Mouse (Mus musculus) spleen, adult 18-20 months (tissue): ENCODE measurements at regions not wholly inside any gene's neighbourhood (a gene's known extent, or its start where the extent isn't known, plus 50 kb on each side); places are given as distances from the start of the nearest gene placed in this dataset.

Source experiments
- DNase-seq, 2 experiments: peaks; one replicate each; pipeline ENCODE4 v3.0.0; 2022; ENCODE audit warnings: mixed read lengths in 2 of 2

DNA sequence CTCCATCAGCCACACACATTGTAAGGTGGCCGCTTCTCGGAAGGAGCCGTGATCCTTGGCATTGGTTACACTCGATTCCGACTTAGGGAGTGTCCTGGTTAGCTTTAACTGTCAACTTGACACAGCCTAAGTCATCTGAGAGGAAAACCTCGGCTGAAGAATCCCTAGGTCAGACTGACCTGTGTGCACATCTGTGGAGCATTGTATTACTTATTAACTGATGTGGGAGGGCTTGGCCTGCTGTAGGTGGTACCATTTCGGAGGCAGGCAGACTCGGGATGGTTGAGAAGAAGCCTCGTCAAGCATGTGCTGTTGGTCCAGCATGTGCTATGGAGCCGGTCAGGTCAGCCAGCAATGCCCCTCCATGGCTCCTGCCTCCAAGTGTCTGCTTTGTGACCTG, 211.0 kb downstream of the Gadd45g start:
- no peak for DNase-seq

GRCm38 (mm10) chr13:52059756-52060417, 213.4 kb downstream of the Gadd45g start:
- no peak for DNase-seq

DNA sequence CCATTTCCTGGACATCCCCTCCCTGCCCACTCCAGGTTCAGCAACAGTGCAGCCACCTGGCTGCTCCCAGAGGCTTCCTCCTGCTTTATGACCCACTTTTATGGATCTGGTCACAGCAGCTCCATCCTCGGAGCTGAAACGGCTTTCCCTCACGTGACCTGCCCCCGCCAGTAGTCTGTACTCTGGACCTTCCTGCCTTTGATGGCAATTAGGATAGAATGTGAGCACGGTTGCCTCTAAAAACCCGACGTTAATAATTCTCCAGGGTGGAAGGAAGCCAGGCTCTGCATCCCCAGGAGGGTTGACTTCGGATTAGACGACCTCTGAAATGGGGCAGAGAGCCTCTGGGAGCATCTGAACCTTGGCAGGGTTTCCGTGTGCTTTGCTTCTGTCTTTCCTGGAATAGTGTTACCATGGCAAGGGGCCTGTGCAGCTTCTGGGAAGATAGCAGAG, 214.0 kb downstream of the Gadd45g start:
- DNase-seq: no peak

GRCm38 (mm10) chr13:52061454-52061853, 215.0 kb downstream of the Gadd45g start:
- DNase-seq: no peak

GRCm38 (mm10) chr13:52061881-52062280, 215.4 kb downstream of the Gadd45g start:
- DNase-seq: no peak

DNA sequence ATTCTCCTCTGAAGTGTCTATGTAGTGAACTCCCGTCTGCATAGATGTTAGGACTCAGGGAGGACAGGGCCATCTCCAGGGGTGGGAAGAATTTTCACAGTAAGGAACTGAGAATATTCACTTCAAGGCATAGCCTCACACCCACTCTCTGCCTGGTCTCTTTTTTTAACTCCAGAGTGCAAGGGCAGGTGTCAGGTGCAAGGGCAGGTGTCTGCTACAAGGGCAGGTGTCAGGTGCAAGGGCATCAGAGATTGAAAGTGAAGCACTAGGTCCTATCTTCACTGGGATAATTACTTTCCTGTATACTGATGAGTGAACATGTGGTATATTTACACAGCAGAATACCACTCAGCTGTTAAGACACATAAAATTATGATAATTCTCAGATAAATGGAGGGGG, 216.1 kb downstream of the Gadd45g start:
- DNase-seq: no peak

DNA sequence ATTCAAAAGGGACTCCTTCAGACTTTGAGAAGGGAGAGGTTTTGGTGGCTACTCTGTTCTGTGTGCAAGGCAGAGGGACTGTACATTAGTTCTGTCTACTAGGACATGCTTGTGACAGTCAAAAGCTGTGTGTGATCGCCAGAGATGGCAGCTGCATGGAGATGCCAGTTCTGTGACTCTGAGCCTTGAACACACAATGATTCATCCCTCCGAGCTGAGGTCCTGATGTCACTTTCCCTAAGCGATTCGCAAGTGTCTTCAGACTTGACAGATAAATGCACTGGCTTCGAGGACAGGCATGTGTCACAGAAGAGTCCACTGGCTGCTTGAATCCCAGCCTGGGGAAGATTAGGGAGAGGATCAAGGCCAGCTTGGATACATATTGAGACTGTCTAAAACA, 218.8 kb downstream of the Gadd45g start:
- DNase-seq: no peak

DNA sequence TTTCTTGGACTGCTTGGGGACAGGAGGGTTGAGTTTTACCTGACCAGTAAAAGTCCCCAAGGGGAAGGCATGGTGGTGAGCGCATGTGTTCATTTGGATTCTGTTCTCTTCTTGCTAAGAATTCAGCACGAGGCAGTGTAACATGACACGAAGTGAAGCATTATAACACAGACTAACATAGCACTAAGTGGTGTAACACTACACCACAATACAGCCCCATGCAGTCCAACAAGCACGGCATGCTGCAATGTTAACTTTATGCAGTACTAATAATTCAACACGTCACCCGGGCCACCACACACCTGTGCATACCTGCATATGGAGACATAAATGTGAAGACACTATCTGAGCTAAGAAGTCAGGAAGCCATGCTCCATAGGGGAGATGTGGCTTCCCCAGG, 219.2 kb downstream of the Gadd45g start:
- DNase-seq: no peak

DNA sequence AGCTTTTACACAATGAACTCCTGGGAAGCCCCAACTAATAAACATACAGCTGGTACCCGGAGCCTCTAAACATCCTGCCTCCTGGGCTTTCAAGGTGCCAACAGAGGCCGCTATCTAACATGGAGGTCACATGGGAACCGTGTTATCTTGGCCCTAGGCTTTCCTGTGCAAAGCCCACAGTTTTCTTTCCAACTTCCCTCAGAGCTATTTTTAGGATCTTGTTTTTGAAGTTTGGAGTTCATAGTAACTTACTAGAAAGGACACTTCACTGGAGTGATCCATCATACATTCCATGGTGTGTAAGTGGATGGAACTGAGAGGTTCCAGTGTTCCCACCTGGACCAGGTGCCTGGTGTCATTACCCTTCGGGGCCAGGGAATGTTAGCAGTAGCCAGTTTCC, 220.6 kb downstream of the Gadd45g start:
- DNase-seq: no peak

DNA sequence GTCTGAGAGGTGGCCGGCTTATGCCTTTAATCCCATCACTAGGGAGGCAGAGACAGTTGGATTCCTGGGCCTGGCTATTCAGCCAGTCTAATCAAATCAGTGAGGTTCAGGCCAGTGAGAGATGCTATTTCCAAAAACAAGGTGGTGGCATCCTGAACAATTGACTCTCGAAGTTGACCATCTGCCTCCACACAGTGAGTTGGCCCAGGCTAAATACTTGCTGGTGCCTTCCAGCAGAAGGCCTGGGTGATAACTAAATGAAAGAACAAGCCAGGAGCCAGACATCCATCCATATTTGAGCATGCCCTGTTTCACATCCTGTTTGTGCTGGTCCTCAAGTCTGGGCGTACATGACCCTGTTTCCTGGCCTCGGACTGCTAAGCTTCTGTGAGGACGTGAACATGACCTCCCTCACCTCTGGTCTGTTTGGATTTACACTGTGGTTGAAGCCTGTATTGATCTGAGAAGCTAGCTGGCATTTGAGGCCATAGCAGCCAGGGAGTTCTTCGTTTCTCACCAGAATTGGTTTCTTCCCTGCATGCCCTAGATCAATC, 222.5 kb downstream of the Gadd45g start:
- no peak for DNase-seq

DNA sequence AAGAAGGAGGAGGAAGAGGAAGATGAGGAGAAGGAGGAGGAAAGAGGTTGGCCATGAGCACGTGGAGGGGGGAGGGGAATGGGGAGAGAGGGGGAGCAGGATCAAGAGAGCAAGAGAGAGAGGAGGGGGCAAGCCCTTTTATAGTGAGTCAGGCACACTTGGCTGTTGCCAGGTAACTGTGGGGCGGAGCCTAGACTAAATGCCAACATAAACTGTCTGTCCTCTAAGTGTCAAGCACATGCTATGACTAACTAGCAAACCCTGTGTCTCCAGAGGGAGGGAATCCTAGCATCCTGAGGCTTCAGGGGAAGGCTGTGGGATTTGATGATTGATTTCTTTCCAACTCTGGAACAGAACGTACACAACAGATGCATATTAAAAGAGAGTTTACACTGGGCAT, 223.2 kb downstream of the Gadd45g start:
- no peak for DNase-seq

GRCm38 (mm10) chr13:52070731-52071663, 224.5 kb downstream of the Gadd45g start:
- no peak for DNase-seq

DNA sequence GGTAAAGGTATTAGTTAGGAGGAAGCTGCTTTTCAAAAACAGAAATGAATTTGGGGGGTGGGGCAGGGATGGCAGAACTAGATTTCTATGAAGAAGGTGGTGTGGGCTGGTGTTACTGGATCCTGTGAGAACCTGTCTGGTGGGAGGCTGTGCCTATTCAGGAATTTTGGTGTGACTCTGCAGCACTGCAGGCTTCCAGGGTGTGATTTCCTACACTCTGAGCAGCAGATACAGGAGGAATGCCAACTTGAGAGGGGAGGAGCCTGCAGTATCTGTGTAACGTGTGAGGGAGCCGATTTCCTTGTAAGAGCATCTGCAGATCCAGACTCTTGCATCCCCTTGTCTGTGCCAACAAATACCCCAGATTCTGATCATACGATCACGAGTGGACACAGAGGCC, 231.1 kb downstream of the Gadd45g start:
- no peak for DNase-seq

DNA sequence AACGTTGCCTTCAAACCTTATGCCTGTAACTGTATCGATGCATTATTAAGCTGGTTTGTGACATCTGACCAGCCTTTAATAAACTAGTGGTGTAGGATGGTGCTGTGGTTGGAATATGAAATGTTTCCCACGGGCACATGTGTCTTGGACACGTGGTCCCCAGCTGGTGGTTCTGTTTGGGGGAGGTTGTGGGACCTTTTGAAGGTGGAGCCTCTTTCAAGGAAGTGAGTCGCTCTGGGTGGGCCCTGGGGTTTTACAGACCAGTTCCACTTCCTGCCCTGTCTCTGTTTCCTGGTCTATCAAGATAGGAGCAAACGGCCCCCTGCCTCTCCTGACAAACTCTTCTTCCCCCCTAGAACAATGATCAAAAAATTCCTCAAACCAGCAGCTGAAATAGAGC, 232.1 kb downstream of the Gadd45g start:
- DNase-seq: peak; percentile 55 to 68

DNA sequence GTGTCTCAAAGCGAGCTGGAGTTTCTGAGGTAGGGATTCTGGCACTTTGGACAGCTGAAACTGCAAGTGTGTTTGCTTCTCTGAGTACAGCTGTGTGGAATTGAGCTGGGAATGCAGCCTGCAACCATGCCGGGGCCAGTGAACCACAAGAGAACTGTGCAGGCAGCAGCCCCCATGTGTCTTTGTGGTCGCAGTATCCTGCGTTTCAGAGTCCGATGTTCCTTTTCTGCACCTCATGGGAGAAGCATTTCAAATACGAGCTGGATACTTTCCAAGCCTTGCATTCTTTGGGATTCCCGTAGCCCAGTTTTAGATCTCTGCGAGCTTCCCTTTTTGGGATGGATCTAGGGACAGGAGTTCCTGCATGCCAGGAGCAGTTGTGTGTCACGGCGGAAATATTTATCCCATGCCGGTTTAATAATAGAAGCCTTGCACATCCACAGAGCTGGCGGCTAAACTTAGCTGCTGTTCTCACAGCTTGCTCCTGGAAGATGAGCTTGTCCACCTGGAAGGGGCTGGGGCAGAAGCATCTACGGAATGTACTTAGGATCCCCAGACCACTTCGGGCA, 233.3 kb downstream of the Gadd45g start:
- DNase-seq: no peak

DNA sequence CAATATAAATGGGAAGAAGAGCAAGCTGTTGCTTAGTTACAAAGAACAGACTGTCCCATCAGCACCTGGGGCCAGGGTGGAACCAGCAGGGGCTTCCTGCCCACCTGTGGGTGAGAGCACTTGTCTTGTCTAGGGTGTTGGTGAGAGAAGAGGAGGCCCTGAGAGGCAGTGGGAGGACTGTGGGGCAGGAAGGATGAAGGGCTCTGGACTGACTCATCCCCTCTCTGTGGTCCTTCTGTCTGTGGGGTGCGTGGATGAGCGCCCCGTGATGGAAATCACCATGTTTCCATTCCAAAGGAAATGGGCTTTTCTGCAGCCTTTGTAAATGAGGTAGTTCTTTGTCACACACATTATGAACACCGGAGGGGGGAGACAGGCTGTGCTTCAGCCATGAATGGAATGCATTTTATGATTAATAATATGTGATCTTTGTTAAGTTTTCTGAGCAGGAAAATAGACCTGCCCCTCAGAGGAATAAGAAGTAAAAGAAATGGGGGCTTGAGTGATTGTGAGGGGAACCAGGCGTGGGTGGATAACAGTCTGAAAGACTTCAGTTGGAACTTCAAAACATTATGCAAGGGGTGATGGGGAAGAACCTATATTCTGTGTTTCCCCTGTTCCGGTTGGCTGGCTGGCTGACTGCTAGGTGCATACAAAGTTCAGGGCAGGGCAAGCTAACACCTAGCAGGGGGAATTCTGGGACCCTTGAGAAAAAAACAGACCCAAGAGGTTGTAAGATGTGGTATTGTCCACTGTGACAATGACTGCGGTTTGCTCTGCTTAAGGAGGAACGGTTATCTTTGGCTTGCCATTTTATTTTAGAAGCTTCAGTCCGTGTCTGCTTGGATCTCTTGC, 237.3 kb downstream of the Gadd45g start:
- peak; percentile 77 to 79 for DNase-seq

GRCm38 (mm10) chr13:52085110-52085509, 238.6 kb downstream of the Gadd45g start:
- peak; percentile 38 to 41 for DNase-seq

- DNase-seq: no peak
These were observed 241.8 kb downstream of the Gadd45g start for GRCm38 (mm10) chr13:52088319-52088718.

- DNase-seq: no peak
These were observed 243.9 kb downstream of the Gadd45g start for GRCm38 (mm10) chr13:52090365-52090764.

DNA sequence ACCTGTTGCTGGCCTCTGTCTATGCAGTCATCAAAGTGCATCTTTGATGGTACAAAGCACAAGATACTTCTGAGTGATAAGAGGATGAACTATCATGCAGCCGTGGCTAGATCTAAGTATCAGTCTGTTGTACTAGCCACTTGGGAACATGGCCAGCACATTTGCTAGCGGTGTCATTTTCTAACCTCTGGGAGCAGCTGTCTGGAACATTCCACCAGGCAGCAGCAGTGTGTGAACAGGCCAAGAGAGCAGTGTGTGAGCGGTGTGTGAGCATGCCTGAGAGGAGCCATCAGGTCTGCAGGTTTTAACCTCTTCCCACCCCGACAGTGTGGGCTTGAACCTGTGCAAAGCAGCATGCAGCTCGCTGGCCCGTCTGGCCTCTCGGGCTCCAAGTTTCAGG, 248.3 kb downstream of the Gadd45g start:
- DNase-seq: no peak

- DNase-seq: no peak
These were observed 250.0 kb downstream of the Gadd45g start for GRCm38 (mm10) chr13:52096506-52096905.

DNA sequence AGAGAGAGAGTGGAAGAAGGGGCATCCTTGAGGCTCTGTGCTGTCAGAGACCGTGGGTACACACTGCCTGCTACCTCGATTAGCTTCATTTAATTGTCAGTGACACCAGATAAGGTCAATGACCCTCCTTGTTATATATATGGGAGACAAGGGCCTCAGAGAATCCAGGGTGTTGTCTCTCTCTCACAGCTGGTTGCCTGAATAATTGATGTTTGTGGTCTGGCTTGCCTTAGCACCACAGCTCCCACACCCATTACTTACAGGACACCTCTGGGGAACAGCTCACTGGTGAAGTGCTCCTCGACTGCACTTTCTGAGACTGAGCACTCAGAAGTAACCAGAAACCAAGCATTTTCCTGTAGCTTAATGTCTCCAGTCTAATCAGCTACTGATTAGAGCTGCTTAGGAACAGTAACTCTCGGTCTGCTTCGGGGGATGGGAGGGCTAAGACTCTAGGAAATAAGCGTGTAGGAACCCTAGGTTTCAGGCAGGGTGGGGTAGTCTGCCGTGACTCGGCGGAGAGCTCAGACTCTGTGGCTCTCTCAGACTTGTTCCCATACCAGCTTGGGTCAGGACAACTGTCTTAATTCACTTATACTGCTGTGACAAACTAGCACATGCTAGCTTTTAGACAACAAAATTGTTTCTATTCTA, 259.6 kb downstream of the Gadd45g start:
- no peak for DNase-seq
